Mouse (Mus musculus) bone marrow, adult 2 months (tissue): ENCODE results near the gene Arhgap6.

Experiments used
- CTCF ChIP-seq: fragments of 200-500 bp; IDR thresholded peaks from 2 replicates; pipeline ENCODE4 v1.5.1; 2011; ENCODE audit warnings: low read length, control low read depth; ENCODE audit not compliant: control insufficient read depth, insufficient read depth
- POLR2A ChIP-seq: fragments of 200-500 bp; IDR thresholded peaks from 2 replicates; pipeline ENCODE4 v1.6.1; 2011; ENCODE audit warnings: low read depth, mild to moderate bottlenecking, control low read depth, low read length, borderline replicate concordance; ENCODE audit not compliant: control insufficient read depth

GRCm38 (mm10) chrX:169106048-169106622 lies 311.2 kb downstream of the Arhgap6 start:
- TF ChIP-seq POLR2A (no peak), CTCF (no peak)
